Mouse (Mus musculus): ENCODE results near the gene Kpna3.

DNA sequence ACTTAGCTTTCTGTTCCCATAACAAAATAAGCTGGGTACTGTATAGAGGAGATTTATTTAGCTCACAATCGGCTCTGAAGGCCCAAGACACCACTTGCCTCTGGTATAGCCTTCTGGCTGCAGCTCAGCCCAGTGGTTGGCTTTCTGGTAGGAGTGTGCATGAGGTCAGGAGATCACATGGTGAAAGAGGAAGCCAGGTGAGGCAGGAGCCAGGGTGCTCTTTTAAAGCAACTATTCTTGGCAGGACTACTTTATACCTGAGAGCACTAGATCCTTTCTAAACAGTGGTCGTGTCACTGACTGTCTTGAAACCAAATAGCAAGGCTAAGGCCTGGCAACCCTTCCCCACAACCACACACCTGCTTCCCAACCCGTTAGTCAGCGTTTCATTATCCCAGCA, 89.8 kb downstream of the Kpna3 start:
- TF ChIP-seq POLR2A (IDR thresholded peaks at IDR 0.05; ENCODE audit: low read depth, low read length) (no peak), CTCF (IDR thresholded peaks at IDR 0.05; ENCODE audit: borderline replicate concordance, insufficient read depth, low read length) (no peak)
